Mouse (Mus musculus): Measurements from ENCODE around the gene Pkd1l2.

Gene Pkd1l2

DNA sequence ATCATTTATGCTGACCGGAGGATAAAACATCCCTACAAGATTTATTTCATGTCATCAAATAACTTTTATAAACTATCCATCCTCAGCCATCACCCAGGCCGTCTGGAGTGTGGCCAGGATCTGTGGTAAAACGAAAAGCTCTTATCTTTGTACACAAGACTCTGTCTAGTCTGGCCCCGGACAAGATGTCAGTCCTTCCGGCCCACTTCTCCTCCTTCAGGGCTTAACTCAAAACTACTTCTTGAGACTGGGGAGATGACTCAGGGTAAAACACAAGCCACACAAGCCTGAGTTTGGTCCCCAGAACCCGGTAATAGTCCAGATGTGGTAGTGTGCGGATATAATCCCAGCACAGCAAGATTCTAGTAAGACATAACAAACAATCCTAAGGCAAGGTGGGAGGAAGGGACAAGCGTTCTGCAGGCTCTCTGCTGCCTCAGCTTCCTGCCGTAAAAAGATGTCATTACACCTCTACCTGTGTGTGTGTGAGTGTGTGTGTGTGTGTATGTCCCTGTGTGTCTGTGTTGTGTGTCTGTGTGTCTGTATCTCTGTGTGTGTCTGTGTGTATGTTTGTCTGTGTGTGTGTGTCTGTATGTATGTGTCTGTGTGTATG, 804 bp upstream of the Pkd1l2 start:
- DNase-seq: no peak

DNA sequence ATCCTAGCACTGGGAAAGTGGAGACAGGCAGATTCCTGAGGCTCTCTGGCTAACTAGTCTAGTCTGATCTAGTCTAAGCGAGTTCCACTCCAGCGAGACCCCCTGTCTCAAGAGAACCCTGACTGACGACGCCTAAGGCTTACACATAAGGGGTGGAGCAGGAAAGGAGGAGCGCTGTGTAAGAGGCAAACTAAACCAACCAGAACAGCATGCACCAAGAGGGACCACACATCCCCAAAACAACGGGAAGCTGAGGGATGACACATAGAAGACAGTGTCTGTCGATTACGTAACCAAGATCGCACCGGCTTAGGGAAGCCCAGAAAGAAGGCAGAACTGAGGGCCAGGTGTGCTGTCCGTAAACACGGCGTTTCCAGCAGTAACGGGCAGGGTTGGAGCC, 2.6 kb downstream of the Pkd1l2 start:
- no peak for DNase-seq

DNA sequence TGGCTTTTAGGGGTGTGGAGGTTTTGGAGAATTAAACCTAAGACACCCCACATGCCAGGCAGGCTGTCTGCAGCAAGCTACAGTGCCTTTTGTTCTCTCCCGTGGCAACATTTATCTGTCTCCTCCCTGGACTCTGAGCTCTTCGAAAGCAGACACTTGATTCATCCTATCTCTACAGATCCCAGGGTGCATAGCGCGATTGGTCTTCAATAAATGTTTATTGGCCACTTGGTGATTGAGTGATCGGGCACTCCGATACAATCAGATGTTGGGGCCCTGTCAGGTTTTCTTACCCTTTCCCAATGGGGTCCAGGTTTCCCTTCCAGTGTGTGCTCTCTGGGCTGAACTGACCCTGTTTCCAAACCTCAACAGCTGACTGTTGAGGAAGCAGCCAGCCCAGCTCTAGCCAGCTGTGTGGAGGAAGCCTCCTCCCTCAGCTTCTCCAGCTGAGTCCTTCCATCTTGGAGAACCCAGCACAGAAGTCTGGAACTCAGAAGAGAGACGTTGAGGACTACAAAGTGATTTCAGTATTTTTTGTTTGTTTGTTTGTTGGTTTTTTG, 3.8 kb downstream of the Pkd1l2 start:
- DNase-seq: no peak

DNA sequence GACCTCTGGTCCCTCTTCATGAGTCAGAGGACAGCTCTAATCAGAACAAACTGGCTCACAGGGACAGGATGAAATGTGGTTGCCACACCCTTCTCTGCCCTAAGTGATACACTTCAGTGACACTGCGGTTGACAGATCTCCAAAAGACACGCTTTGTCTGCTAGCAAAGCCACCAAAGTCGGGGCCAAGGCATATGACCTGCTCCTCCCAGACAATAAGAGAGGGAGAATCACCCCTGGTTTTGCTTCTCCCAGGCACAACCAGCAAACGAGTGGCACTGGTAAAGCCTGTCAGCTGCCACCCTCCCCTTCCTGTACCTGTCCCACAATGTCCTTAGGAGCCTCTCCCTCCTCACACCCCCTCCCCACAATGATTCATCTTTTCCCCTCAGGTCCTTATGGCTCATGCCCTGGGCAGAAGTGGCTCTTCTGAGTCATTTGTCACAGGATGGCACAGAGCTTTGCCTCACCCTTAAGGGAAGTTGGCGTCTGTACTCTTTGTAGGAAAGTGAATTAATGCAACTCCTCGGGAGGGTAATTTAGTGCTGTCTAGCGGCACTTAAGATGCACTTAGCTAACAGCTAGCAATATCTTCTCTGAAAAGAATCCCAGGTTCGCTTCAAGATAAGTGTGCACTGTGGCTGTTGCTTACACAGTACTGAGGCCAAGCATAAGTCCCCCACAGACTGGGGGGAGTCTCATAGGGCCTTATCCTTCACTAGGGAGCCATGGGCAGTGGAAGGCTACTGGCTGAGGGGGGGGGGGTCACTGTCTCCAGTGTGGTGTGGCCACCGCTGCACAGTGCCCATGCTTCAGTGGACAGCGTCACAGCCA, 7.7 kb downstream of the Pkd1l2 start:
- no peak for DNase-seq

DNA sequence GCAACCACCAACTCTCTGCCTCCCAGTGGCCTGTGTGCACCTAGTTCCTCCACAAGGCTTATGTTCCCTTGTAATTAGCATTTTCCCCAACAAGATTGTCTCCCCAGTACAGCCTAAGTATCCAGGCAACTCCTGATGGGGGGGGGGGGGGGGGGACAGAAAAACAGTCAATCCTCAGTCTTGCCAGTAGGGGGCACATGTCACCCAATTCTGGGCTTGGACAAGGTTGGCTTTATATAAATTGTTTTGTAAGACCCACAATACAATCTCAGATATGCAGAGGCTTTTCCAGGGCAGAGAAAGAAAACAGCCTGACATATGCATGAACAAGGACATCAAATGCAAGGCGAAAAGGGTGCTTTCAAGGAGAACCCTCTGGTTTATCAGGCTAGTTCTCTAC, 12.5 kb downstream of the Pkd1l2 start:
- DNase-seq: peak; percentile 41

DNA sequence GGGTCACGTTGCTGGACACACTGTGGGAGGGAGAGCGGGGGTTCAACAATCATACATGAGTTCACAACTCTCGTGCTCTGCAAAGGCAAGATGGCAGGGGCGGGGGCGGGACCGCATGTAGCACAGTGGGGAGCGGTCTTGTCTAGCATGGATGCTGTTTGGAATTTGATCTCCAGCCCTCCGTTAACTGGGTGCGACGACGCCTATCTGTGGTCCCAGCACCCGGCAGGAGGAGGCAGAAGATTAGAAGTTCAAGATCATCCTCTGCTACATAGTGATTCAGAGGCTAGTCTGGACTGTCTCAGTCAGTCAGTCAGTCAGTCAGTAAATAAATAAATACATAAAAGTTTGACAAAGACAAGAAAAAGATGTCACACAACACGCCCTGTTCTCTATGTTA, 14.0 kb downstream of the Pkd1l2 start:
- no peak for DNase-seq

DNA sequence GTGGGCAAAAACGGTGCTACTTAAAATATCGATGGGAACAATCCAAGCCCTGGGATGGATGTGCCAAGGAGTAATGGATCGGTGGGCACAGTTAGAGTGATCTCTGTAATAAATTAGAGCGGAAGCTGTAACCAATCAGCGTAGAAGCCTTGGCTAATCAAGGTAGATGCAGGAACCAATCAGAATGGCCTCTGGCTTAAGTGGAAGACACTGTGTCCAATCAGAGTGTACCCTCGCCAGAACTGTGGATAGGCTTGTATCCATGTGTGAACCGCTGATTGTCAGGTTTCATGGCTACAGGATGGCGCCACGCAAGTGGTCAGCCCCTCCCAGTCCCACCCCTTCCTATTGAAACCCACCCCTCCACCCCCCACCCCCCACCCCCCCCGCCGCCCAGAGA, 14.9 kb downstream of the Pkd1l2 start:
- DNase-seq: no peak

DNA sequence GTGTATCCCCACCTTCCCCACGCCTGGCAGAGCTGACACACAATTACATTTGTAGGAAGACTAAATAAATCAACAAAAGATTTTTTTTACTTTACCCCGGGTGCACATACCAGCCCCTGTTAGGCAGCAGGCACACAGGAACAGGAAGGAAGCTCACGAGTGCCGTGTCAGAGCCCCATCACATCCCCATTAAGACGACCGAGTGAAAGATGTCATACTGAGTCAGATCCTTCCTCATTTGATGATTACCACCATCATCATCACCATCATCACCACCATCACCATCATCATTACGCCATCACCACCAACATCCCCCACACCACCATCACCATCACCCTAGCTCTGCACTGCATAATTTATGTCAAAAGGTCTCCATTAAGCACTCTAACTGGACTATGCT, 15.3 kb downstream of the Pkd1l2 start:
- DNase-seq: no peak

DNA sequence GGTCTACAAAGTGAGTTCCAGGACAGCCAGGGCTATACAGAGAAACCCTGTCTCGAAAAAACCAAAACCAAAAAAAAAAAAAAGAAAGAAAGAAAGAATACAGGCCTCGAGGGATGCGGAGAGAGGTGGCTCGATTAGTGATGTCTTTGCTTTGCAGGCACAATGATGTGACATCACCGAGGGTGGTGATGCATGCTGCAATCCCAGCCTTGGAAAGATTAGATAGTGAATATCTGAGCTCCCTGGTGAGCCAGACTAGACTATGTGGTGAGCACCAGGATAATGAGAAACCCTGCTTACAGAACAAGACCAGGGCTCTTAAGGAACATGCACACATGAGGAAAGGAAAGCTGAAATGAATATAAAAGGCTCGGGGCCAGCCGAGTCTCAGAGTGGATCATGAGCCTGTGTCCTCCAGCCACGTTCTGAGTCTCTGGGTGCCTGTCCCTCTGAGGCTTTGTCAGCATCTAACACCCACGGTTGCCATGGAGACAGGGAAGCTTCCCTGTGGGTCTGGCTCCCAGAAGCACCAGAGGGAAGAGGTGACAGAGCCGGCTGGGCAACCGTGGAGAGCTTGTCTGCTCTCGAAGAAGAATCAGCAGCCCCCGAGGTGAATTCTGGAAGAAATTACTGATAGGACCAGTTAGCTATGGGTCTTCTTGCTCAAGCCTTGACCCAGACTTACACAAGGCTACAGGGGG, 20.9 kb downstream of the Pkd1l2 start:
- DNase-seq: no peak

DNA sequence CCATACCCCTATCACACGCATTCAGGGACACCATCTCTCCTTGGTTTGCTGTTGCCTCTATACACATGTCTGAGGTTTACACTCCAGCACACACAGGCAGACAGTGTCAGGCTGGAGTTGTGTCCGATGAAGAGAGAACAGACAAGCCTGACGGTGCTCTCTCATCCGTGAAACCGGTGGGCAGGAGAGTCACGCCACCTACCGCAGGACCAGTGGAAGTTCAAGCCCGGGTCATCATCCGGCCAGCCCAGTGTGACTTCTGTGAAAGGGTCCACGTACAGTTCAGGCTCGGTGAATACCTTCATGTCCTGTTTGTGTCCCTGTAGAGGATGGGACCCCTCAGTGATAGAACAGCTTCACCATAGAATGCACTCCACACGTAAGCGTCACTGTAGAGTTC, 21.9 kb downstream of the Pkd1l2 start:
- no peak for DNase-seq

DNA sequence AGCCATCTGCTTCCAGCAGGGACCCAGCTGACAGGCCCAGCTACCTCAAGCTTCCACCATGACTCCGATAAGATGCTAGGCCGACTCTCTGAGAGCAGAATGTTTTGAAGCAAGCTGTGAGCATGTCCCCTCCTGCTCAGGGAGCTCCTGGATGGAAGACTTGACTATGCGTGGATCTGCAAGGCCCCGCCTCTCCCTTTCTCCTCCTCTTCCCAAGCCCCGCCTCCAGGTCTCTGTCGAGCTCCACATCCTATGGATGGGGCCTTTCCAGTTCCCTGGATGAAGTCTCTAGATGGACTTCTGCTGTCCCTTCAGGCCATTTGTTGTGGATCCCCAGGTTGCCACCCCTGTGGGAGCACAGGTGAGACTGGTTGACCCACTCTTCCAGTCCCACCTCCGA, 23.2 kb downstream of the Pkd1l2 start:
- no peak for DNase-seq

DNA sequence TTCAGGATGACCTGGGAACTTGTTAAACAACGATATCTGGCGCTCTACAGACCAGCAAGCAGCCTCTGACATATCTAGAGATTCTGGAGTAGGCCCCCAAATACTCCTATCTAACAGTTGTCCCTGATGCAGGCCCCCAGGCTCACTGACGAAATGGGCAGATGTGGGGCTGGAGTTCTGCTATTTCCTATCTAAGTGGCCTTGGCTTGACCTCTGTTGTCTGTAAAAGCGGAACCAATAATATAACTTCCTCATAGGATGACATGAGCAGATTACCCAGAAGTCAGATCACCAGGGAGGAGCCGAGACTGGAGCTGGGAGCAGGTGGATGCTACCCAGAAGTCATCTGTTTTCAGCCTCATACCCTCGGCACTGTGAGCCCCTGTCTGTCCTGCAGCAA, 27.2 kb downstream of the Pkd1l2 start:
- DNase-seq: no peak

DNA sequence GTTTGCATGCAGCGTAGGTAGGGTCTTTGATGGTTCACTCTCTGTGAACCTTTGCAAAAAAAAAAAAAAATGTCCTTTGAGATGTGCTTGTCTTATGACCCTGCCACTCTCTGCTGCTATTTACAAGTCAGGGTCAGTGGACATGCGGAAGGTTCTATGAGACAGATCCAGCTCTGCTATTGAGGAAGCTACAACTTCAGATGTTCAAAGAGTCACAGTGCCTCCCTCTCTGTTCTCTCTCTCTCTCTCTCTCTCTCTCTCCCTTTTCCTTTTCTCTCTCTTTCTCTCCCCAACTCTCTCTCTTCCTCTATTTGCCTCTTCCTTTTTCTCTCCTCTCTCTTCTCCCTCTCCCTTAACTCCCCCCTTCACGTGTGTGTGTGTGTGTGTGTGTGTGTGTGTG, 28.1 kb downstream of the Pkd1l2 start:
- DNase-seq: no peak

DNA sequence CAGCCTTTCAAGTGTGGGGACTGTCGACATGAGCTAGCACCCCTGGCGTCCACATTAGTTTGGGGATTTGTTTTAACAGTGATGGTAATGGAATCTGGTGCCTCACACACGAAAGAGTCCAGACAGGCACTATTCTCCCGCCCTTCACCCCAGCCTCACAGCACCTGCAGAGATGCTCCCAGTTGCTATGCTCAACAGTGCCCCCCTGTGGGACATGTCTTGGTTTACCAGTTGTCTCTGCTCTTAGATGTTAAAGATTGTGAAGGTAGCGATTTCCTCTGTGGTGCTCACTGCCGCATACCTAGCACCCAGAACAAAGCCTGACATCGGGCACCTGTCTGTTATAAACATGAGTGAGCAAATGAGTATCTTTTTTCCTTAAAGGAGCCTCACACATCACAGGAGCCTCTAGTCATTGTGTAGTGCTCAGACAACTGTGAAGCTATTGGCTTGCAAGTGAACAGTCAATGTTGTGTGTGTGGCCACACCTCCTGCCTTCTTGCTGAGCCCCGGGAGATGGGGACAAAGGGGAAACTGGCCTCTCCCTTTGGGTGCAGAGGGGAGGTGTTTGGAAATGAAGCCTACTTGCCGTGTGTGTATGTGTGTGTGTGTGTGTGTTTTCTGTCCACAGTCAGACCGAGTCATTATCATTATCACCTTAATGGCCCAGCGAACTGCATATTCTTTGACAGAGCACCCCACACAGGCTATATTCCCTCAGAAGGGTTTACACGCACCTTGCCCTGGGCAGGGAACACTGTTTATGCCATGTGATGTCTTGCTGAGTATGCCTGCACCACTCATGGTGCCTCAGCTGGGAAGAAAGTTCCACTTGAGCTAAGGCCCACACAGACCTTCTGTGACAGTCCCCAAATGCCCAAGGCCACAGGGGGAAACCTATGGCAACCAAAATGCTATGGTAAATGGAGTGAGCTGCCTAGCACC, 28.8 kb downstream of the Pkd1l2 start:
- DNase-seq: peak; percentile 89

DNA sequence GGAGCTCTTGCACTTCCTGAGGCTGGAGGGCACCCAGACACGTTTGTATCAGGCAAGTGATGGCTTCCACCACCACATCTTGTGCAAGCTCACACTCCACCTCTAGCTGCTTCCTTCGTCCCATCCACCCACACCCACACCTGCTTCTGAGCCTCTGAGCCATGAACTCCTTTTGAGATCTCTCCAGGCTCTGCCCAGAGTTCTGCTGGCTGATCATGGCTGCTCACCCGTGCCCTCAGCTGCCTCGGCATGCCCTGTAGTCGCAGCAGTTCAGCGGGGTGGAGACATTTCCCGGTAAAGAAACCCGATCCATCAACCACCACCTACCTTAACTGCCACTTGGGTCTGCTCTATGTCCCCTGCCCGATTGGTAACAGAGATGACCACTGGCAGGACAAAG, 30.9 kb downstream of the Pkd1l2 start:
- no peak for DNase-seq

DNA sequence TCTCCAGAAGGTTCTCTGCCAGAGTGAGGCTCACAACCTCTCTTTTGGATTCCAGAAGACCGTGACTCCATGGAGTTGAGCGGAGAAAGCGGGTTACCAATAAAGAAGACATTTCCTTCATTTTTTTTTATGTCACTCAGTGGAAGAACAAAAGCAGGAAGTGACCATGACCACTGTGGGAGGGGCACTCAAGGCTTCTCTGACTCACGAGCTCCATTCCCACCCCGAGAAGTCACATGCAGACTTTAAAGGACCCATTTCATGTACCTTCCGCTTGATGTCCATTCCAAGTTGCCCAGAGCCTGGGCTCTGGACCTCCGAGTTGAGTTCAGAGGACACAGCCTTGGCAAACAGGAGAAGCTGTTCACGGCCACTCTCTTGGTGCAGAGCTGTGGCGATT, 31.5 kb downstream of the Pkd1l2 start:
- DNase-seq: no peak

DNA sequence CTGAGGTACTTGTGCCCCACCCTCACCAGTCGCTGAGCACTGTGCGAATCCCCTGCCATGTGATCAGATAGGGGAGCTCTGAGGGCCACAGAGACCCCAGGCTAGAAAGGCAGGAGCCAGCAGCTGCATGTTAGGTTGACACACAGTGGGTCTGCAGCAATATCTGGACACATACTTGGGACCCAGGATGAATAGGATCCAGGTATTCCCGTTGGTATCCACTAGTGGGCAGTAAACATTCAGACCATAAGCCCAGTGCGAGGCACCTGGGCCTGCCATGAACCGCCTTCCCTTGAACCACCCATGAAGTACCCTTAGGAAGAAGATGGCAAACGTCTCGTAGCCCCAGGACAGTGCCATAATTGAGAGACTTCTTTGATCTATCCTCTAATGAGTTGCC, 32.8 kb downstream of the Pkd1l2 start:
- DNase-seq: no peak

DNA sequence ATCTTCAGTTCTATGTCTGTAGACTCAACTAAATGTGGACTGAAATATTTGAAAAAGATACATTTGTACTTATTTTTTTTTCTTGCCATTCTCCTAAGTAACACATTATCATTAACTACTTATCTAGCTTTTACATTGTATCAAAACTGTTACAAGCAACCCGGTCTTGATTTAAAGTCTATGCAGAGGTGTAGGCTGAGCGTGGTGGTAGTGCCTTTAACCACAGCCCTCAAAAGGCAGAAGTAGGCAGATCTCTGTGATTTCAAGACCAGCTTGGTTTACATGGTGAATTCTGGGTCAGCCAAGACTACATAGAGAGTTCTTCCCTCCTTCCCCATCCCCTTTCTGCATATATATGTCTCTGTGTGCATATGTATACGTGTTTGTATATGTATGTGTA, 38.7 kb downstream of the Pkd1l2 start:
- DNase-seq: no peak

DNA sequence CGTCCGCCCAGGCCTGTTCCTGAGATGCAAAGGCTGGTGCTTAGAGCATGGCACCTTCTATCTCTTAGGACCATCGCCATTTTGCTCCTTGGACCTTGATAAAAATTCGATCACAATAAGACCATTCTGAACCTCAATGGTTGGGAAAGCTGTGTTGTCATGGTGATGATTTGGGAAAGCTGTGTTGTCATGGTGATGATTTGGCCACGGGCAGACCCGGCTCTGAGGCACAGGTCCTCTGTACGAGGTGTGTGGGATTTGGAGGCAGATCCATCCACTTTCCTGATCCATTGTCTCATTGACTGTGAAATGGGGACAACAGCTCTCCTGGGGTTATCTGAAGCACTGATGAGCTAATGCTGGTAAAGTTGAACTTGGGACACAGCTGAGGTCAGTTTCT, 42.4 kb downstream of the Pkd1l2 start:
- no peak for DNase-seq

DNA sequence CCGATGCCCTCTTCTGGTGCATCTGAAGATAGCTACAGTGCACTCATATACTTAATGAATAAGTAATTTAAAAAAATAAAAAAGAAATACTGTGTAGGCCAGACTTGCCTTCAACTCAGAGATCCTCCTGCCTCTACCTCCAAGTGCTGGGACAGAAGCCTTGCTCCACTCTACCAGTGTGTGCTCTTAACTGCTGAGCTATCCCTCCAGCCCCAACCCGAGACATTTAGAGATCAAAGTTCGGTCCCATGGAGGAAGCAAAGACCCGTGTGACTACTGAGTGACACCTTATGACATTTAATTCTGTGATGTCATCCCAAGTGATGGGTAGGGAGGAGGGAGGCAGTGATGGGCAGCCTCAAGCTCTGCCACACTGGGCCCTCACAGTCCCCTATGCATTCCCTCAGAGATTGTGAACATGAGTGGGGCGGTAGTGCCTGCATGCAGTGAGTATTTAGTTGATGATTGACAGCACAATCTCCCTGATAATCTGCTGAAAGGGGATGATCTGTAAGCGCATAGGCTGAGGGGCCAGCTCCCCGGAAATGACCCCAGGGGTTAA, 44.8 kb downstream of the Pkd1l2 start:
- DNase-seq: no peak

DNA sequence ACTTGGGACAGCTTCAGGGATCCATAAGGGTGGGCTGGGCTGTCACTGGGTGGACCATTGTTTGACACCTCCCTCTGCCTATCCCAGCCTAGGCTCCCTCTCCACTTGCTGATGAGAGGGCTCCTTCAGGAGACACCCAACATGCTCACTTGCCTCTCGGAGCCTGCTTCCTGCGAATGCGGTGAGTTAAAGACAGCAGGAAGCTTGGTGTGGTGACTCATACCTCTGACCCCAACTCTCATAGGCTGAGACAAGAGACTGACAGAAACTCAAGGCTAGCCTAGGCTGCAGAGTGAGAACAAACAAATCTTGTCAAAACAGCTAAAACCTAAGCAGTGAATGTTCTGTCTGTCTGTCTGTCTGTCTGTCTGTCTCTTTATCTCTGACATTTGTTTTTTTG, 48.9 kb downstream of the Pkd1l2 start:
- peak; percentile 30 for DNase-seq

DNA sequence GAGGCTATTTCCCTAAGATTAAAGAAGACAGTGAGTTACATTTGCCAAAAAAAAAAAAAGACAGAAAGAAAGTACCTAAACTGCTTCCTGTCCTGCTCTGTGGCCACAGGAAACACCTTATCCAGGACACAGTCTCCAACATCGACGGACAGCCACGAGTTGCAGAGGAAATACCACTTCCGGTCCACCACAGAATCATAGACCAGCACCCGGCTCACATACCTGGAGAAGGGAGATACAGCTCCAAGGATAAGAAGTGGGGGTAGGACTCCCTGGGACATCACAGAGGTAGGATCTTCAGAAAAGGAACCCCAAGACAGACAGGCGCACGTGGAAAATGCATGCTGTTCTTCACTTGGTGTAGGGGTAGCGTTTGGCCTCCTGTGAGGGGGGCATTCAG, 49.6 kb downstream of the Pkd1l2 start:
- no peak for DNase-seq
